In the genomic region with DNA sequence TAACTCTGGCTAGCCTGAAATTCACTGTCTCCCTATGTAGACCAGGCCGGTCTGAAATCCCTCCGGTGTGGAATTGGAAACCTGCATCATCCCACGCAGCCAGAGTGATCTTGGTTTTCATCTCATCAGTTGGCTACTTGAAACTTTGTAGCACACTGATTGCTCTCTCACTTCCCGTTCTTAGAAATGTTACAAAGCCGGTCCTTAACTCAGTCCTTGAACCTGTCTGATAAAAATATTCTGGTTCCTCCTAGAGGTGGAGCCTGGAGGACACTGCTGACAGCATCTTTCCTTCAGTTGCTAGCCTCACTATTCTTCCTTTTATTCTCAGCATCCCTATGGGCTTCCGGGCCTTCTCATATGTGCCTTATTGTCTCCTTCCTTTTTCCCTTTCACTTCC, we compare ENCODE assay signal across 13 mouse cellular contexts.
"Had no signal": no experiment of that assay in that cellular context is flagged by ENCODE, and none has a peak within 500 bp of the region (broad histone marks: within the 10 kb centered on the region; RNA-seq: fewer than 3 reads in every experiment).

No protein-coding gene starts in this region.

- H3K9ac ChIP-seq: liver, embryonic 15.5 days; midbrain, embryonic 12.5 days had no signal

- H3K27ac ChIP-seq: left cerebral cortex, adult 2 months; limb, embryonic 10.5 days; liver, embryonic 15.5 days; macrophage; midbrain, embryonic 12.5 days; stomach, postnatal 0 days had no signal

- H3K4me2 ChIP-seq: liver, embryonic 11.5 days; liver, embryonic 15.5 days; midbrain, embryonic 12.5 days had no signal

- H3K36me3 ChIP-seq: limb, embryonic 10.5 days; liver, embryonic 15.5 days; midbrain, embryonic 12.5 days had no signal

- H3K9me3 ChIP-seq: limb, embryonic 10.5 days; liver, embryonic 15.5 days; midbrain, embryonic 12.5 days had no signal

- DNase-seq: kidney, adult 9 months; kidney, postnatal 10 days; lung, adult 2 months; lung, postnatal 10 days; right cerebral cortex, postnatal 14 days had no signal

- H3K27me3 ChIP-seq: midbrain, embryonic 12.5 days had no signal

- H3K4me3 ChIP-seq: left cerebral cortex, adult 2 months; limb, embryonic 10.5 days; liver, embryonic 15.5 days; megakaryocyte, embryonic 14.5 days; midbrain, embryonic 12.5 days had no signal
